Mouse (Mus musculus) MEL (cell line): ENCODE data around the gene Mylk. TPM values are rescaled to one million over a fixed set of nuclear protein-coding genes. Genes with fewer than 3 reads are reported as not detected.

ENCODE experiments used
- DNase-seq: peaks from one replicate; pipeline ENCODE4 v3.0.0; 2011; ENCODE audit warnings: low read depth, low spot score
- H3K27ac ChIP-seq: 2 replicates; pipeline ENCODE4 v1.5.1; 2012; ENCODE audit warnings: low read depth, mild to moderate bottlenecking, control low read depth, low read length, moderate library complexity; ENCODE audit not compliant: control insufficient read depth
- H3K27me3 ChIP-seq, 2 experiments: fragments of 150-350 bp in 1 of 2; sonication (generic) in 1 of 2; 2 replicates each; pipeline ENCODE4 v1.6.1; 2012; ENCODE audit warnings: low read length in 2 of 2, mild to moderate bottlenecking in 2 of 2, improper control_type of control experiment in 1 of 2, moderate library complexity in 1 of 2; ENCODE audit not compliant: insufficient read depth in 2 of 2, control insufficient read depth in 1 of 2
- H3K36me3 ChIP-seq, 2 experiments: 2 replicates each; pipeline ENCODE4 v1.6.1; 2012 to 2014; ENCODE audit warnings: low read length in 2 of 2, improper control_type of control experiment in 1 of 2, inconsistent platforms in 1 of 2, mild to moderate bottlenecking in 1 of 2; ENCODE audit not compliant: insufficient read depth in 2 of 2, control insufficient read depth in 1 of 2
- H3K4me1 ChIP-seq, 2 experiments: fragments of 150-350 bp in 1 of 2; sonication (generic) in 1 of 2; 2 replicates each; pipeline ENCODE4 v1.6.1; 2012; ENCODE audit warnings: low read length in 2 of 2, improper control_type of control experiment in 1 of 2, mild to moderate bottlenecking in 1 of 2; ENCODE audit not compliant: insufficient read depth in 2 of 2, control insufficient read depth in 1 of 2
- H3K4me3 ChIP-seq, 2 experiments: fragments of 150-350 bp in 1 of 2; sonication (generic) in 1 of 2; 2 replicates each; pipeline ENCODE4 v1.5.1; 2012; ENCODE audit warnings: low read depth in 2 of 2, low read length in 2 of 2, mild to moderate bottlenecking in 2 of 2, moderate library complexity in 2 of 2, control low read depth in 1 of 2, improper control_type of control experiment in 1 of 2; ENCODE audit not compliant: control insufficient read depth in 1 of 2, insufficient read depth in 1 of 2
- H3K79me2 ChIP-seq: 2 replicates; pipeline ENCODE4 v1.6.1; 2012; ENCODE audit warnings: mild to moderate bottlenecking, low read length, moderate library complexity; ENCODE audit not compliant: control insufficient read depth, poor library complexity, insufficient read depth
- H3K9ac ChIP-seq: 2 replicates; pipeline ENCODE4 v1.6.1; 2012; ENCODE audit warnings: low read depth, mild to moderate bottlenecking, control low read depth, low read length, moderate library complexity; ENCODE audit not compliant: control insufficient read depth, poor library complexity, severe bottlenecking
- H3K9me3 ChIP-seq: fragments of 150-350 bp; sonication (generic); replicated peaks from 2 replicates; pipeline ENCODE4 v1.6.1; 2012; ENCODE audit warnings: mild to moderate bottlenecking, low read length, improper control_type of control experiment, moderate library complexity; ENCODE audit not compliant: insufficient read depth
- BHLHE40 ChIP-seq: IDR thresholded peaks from 2 replicates; pipeline ENCODE4 v1.6.1; 2012; ENCODE audit warnings: low read depth, mild to moderate bottlenecking, inconsistent platforms, low read length, improper control_type of control experiment, borderline replicate concordance
- CHD1 ChIP-seq: IDR thresholded peaks from 2 replicates; pipeline ENCODE4 v1.6.1; 2012; ENCODE audit warnings: low read depth, mild to moderate bottlenecking, inconsistent platforms, low read length, improper control_type of control experiment
- CTCF ChIP-seq, 3 experiments: IDR thresholded peaks in 2 of 3; conservative IDR thresholded peaks in 1 of 3; 2 replicates each; pipeline ENCODE4 v1.5.1; 2011 to 2012; ENCODE audit warnings: low read length in 3 of 3, low read depth in 2 of 3, mild to moderate bottlenecking in 2 of 3, improper control_type of control experiment in 1 of 3, inconsistent platforms in 1 of 3, mixed read lengths in 1 of 3, moderate library complexity in 1 of 3; ENCODE audit not compliant: control insufficient read depth in 1 of 3, insufficient read depth in 1 of 3, poor library complexity in 1 of 3, severe bottlenecking in 1 of 3
- E2F4 ChIP-seq: IDR thresholded peaks from 2 replicates; pipeline ENCODE4 v1.6.1; 2011; ENCODE audit warnings: low read depth, low read length, improper control_type of control experiment, borderline replicate concordance
- ETS1 ChIP-seq: IDR thresholded peaks from 2 replicates; pipeline ENCODE4 v1.6.1; 2012; ENCODE audit warnings: low read depth, mild to moderate bottlenecking, inconsistent platforms, low read length, improper control_type of control experiment, moderate library complexity
- GABPA ChIP-seq: IDR thresholded peaks from 2 replicates; pipeline ENCODE4 v1.6.1; 2012; ENCODE audit warnings: low read depth, mild to moderate bottlenecking, inconsistent platforms, low read length, improper control_type of control experiment, moderate library complexity
- HCFC1 ChIP-seq: IDR thresholded peaks from 2 replicates; pipeline ENCODE4 v1.6.1; 2012; ENCODE audit warnings: low read depth, mild to moderate bottlenecking, inconsistent platforms, low read length, improper control_type of control experiment, moderate library complexity
- JUND ChIP-seq: IDR thresholded peaks from 2 replicates; pipeline ENCODE4 v1.6.1; 2011; ENCODE audit warnings: low read depth, mild to moderate bottlenecking, improper control_type of control experiment, low read length
- MAX ChIP-seq: IDR thresholded peaks from 2 replicates; pipeline ENCODE4 v1.6.1; 2011; ENCODE audit warnings: low read length, improper control_type of control experiment
- MEF2A ChIP-seq: IDR thresholded peaks from 2 replicates; pipeline ENCODE4 v1.6.1; 2014; ENCODE audit warnings: low read depth, mild to moderate bottlenecking, inconsistent platforms, low read length, improper control_type of control experiment; ENCODE audit not compliant: poor library complexity, insufficient replicate concordance, severe bottlenecking; ENCODE audit errors: extremely low read depth
- MYB ChIP-seq: IDR thresholded peaks from 2 replicates; pipeline ENCODE4 v1.6.1; 2011; ENCODE audit warnings: mild to moderate bottlenecking, low read depth, low read length, improper control_type of control experiment
- MYC ChIP-seq: IDR thresholded peaks from 2 replicates; pipeline ENCODE4 v1.6.1; 2011; ENCODE audit warnings: low read depth, mild to moderate bottlenecking, low read length, improper control_type of control experiment, moderate library complexity
- SIN3A ChIP-seq: IDR thresholded peaks from 2 replicates; pipeline ENCODE4 v1.6.1; 2012; ENCODE audit warnings: low read length, improper control_type of control experiment, inconsistent platforms
- TAL1 ChIP-seq: IDR thresholded peaks from 2 replicates; pipeline ENCODE4 v1.6.1; 2012; ENCODE audit warnings: mild to moderate bottlenecking, inconsistent platforms, low read length, moderate library complexity, mixed read lengths
- USF1 ChIP-seq: IDR thresholded peaks from 2 replicates; pipeline ENCODE4 v1.6.1; 2014; ENCODE audit warnings: low read depth, mild to moderate bottlenecking, inconsistent platforms, low read length, improper control_type of control experiment, moderate library complexity
- USF2 ChIP-seq, 2 experiments: IDR thresholded peaks; 2 replicates each; pipeline ENCODE4 v1.6.1; 2011 to 2012; ENCODE audit warnings: improper control_type of control experiment in 2 of 2, low read length in 2 of 2, borderline replicate concordance in 1 of 2, inconsistent platforms in 1 of 2, low read depth in 1 of 2, mild to moderate bottlenecking in 1 of 2; ENCODE audit not compliant: insufficient read depth in 1 of 2
- ZC3H11A ChIP-seq: IDR thresholded peaks from 2 replicates; pipeline ENCODE4 v1.6.1; 2012; ENCODE audit warnings: low read depth, mild to moderate bottlenecking, inconsistent platforms, low read length, improper control_type of control experiment
- ZMIZ1 ChIP-seq: IDR thresholded peaks from 2 replicates; pipeline ENCODE4 v1.6.1; 2012; ENCODE audit warnings: low read depth, mild to moderate bottlenecking, inconsistent platforms, low read length, improper control_type of control experiment, moderate library complexity
- polyA plus RNA-seq, 2 experiments: library from polyadenylated mRNA; stranded (reverse) in 1 of 2; unstranded in 1 of 2; fragments of >175 nt in 1 of 2; fragments of >200 nt in 1 of 2; gene quantifications; 2 replicates each; pipeline versions ENCODE4 v1.2.1 to v1.2.4; 2012; ENCODE audit warnings: low replicate concordance in 2 of 2, low read depth in 1 of 2; ENCODE audit not compliant: insufficient read length in 2 of 2, insufficient read depth in 1 of 2, missing spikeins in 1 of 2
- total RNA-seq: library from RNA; depleted of rRNA; stranded (reverse); fragments of 300-350 nt; gene quantifications from 2 replicates; pipeline ENCODE4 v1.2.3, GENCODE M21; 2012

Mylk gene
- total and polyA plus RNA-seq, 3 experiments, result not detected

DNA sequence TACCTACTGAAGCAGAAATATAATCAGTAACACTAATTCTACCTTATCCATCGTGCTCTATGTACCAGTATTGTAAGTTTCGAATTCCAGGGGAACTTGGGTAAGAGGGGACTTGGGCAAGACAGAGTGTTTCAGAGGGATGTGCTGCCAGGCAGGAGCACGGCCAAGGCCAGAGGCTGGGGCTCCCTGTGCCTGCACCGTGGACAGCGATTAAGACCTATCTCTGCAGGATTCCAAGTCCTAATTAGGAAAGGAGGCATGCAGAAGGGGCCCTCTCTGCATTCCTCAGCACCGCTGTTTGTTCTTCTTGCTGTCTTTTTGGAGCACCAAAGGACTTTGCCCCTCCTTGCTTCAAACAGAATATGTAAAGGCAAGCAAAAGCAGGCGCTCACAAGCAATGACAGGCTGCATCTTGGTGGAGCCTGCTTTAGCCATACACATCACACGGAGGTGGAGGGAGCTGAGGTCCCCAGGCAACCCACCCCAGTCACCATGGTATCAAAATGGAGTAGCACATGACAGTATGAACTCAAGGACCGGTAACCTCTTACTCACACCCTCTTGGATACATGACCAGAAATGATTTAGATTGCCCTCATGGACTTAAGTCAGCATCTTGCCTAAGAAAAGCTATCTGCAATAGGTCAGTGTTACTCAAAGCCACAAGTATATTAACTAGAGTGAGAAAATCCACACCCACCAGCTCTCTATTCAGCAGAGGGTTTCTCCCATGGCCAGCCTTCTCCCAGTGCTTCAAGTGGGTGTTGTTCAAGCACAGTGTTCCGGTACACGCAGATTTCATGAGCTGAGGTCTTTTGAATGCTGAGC lies 239.4 kb downstream of the Mylk start:
- no peaks in the 10 kb centered on the region for H3K79me2 ChIP-seq
- H3K36me3 ChIP-seq, result no peaks in the 10 kb centered on the region
- H3K27me3 ChIP-seq, result no peaks in the 10 kb centered on the region
- no peak for DNase-seq
- no peaks in the 10 kb centered on the region for H3K4me1 ChIP-seq
- no peaks in the 10 kb centered on the region for H3K9me3 ChIP-seq
- H3K27ac ChIP-seq, result no peak overlapping the region
- H3K9ac ChIP-seq, result no peak overlapping the region
- H3K4me3 ChIP-seq, result no peak overlapping the region
- no peak for TF ChIP-seq HCFC1

DNA sequence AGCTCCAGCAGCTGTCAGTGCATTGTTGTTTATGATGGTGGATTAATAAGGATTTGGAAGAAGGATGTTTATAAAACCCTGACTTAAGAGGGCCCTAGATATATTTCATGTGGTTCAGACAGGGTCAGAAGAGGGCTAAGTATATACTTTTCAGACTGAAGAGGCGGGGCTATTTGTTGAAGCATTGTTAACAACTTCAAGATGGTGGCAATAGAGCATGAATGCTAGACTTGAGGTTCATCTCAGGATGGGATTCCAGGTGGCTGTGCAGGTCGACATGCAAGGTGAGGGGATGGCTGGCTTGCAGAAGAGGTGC lies 240.0 kb downstream of the Mylk start:
- Histone ChIP-seq H3K36me3 (no peaks in the 10 kb centered on the region), H3K4me3 (no peak overlapping the region), H3K9me3 (no peaks in the 10 kb centered on the region), H3K27ac (no peak overlapping the region), H3K79me2 (no peaks in the 10 kb centered on the region), H3K9ac (no peak overlapping the region), H3K4me1 (no peaks in the 10 kb centered on the region), H3K27me3 (no peaks in the 10 kb centered on the region)
- no peak for DNase-seq
- TF ChIP-seq MEF2A (no peak), MAX (no peak), HCFC1 (no peak), GABPA (no peak), TAL1 (no peak)

DNA sequence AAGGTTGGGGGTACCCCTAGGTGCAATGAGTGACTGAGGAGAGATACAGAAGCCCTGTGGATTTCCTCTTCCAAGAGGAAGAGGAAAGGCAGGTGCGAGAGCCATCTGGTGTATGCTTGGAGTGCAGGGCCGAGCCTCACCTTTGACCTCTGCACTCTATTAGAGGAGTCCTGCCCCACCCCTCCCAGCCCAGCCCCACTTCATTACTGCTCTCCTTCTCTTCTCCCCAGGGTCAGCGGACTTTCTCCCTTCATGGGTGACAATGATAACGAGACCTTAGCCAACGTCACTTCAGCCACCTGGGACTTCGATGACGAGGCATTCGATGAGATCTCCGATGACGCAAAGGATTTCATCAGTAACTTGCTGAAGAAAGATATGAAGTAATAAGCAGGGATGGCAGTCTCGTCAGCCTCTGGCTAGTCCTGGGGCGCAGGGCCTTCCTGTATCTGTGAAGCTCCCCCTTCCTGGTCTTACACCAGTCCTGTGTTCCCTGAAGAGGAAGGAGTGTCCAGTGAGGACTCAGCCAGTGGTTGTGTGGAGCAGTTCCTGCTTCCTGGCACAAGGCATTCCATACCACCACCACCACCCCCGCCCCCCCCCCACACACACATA lies 241.3 kb downstream of the Mylk start:
- Histone ChIP-seq H3K4me1 (no peaks in the 10 kb centered on the region), H3K4me3 (no peak overlapping the region), H3K9me3 (no peaks in the 10 kb centered on the region), H3K9ac (no peak overlapping the region), H3K27ac (no peak overlapping the region), H3K27me3 (no peaks in the 10 kb centered on the region), H3K79me2 (no peaks in the 10 kb centered on the region), H3K36me3 (no peaks in the 10 kb centered on the region)
- TF ChIP-seq ZC3H11A (no peak), E2F4 (no peak), MYC (no peak), CHD1 (no peak), USF2 (IDR thresholded peaks at IDR 0.05; ENCODE audit: borderline replicate concordance in 1 of 2, insufficient read depth in 1 of 2, low read depth in 1 of 2, low read length in 2 of 2) (no peak), MYB (no peak), CTCF (IDR thresholded peaks at IDR 0.05 in 2 of 3, conservative IDR thresholded peaks at IDR 0.05 in 1 of 3; ENCODE audit: control insufficient read depth in 1 of 3, insufficient read depth in 1 of 3, low read depth in 2 of 3, low read length in 3 of 3, poor library complexity in 1 of 3, severe bottlenecking in 1 of 3) (no peak), MEF2A (no peak), JUND (no peak), USF1 (no peak), ZMIZ1 (no peak), SIN3A (no peak), BHLHE40 (no peak), ETS1 (no peak)
- DNase-seq, result no peak
